Mouse (Mus musculus) cerebellum, postnatal 14 days (tissue): ENCODE measurements around the gene Vmn1r68.

ENCODE experiments used
- DNase-seq, 2 experiments: peaks; one replicate each; pipeline ENCODE4 v3.0.0; 2021; ENCODE audit warnings: mixed read lengths in 2 of 2

Gene Vmn1r68

DNA sequence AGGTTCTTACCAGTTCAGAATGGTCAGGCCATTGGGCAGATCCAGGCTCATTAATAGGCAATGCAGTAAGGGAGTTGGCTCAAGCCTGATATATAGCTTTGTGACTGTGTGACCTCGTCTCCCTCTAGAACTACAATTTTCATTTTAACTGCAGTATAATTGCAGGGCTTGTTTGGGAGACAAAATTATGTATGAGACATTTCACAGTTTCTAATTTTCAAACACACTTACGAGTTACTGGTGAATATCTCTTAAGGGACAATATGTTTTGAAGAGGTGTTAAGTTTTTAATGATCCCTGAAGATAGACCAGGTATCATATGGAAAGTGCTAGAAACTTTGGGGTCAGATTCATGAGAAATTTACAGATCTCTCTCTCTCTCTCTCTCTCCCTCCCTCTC lies at the start of gene Vmn1r68:
TSS of gene Vmn1r68 (minus strand) at position 101 of the 400 bp plus-strand sequence.
- DNase-seq, result no peak

GRCm38 (mm10) chr7:10495578-10495977 lies 62.7 kb downstream of the Vmn1r68 start:
- no peak for DNase-seq

GRCm38 (mm10) chr7:10494786-10495521 lies 63.3 kb downstream of the Vmn1r68 start, which contains the start of gene Zik1:
Gene Zik1 (minus strand): TSS chr7:10495394.
- DNase-seq, result peak; percentile 80 to 81

GRCm38 (mm10) chr7:10480588-10481233 lies 77.6 kb downstream of the Vmn1r68 start:
- peak; percentile 57 to 61 for DNase-seq

GRCm38 (mm10) chr7:10479813-10480212 lies 78.5 kb downstream of the Vmn1r68 start:
- DNase-seq, result no peak

GRCm38 (mm10) chr7:10458166-10458565 lies 100.1 kb downstream of the Vmn1r68 start:
- DNase-seq, result no peak
